Mouse (Mus musculus): ENCODE data around the gene Akt1s1. TPM values are rescaled to one million over a fixed set of nuclear protein-coding genes. Genes with fewer than 3 reads are reported as not detected.

Akt1s1 gene
- total and polyA plus RNA-seq, 3 experiments: 9.5 to 24.2 (median 23.3) TPM

DNA sequence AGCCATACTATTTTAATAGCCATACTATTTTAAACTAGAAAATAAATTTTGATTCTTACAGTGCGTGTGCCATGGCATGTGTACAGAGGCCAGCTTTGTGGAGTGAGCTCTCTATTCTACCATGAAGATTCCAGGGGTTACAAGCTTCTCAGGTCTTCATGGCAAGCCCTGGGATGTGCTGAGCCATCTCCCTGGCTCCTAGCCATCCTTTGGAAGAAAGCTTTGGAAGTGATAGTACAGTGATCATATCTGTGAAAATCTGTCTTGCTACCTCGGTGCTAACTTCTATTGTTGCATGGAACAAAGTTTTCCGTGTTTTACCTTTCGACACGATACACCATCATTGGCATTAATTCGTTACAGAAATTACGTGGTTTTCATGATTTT is 46.4 kb downstream of the Akt1s1 start:
- peaks cover 14% of the 10 kb centered on the region for H3K79me2 ChIP-seq (replicated peaks; ENCODE audit: control insufficient read depth, extremely low read depth, insufficient read depth, poor library complexity, severe bottlenecking)
- 0 out of 2 replicates have a peak overlapping the region, but pooled peaks have one; percentile 18 for H3K4me2 ChIP-seq (ENCODE audit: insufficient read depth, low read depth, poor library complexity, severe bottlenecking)
- in situ Hi-C loops (cut with MboI; ENCODE audit: low pct_ligation_motif_present, low pct_unique_long_range_greater_than_20kb, low sequenced_read_pairs) (no loop called here), dilution Hi-C loops (cut with MboI; ENCODE audit: extremely low pct_ligation_motif_present, extremely low pct_unique_long_range_greater_than_20kb, low sequenced_read_pairs) (no loop called here)
- no peaks in the 10 kb centered on the region for H3K27me3 ChIP-seq (replicated peaks)
- peaks cover 20 to 33% of the 10 kb centered on the region in 2 experiments for H3K36me3 ChIP-seq (replicated peaks in 1 of 2; ENCODE audit: control insufficient read depth in 1 of 2, insufficient read depth in 1 of 2, low read length in 1 of 2)
- TF ChIP-seq NRF1 (IDR thresholded peaks at IDR 0.05; ENCODE audit: low read depth, low read length): no peak
- TF ChIP-seq JUN (IDR thresholded peaks at IDR 0.05; ENCODE audit: insufficient read depth, low read depth, low read length): no peak
- no peak for TF ChIP-seq MXI1 (IDR thresholded peaks at IDR 0.05; ENCODE audit: low read depth, low read length)
- no peak for TF ChIP-seq POLR2AphosphoS2 (IDR thresholded peaks at IDR 0.05; ENCODE audit: low read depth, low read length)
- TF ChIP-seq CHD1 (IDR thresholded peaks at IDR 0.05; ENCODE audit: low read depth, low read length): no peak
- no peaks in the 10 kb centered on the region for H3K9me3 ChIP-seq (replicated peaks; ENCODE audit: low read length)
- peak overlapping the region; percentile 51 to 72 (median 61) for H3K4me3 ChIP-seq (replicated peaks in 1 of 3; ENCODE audit: low read depth in 2 of 3, low read length in 2 of 3, poor library complexity in 1 of 3)
- no peak for DNase-seq (ENCODE audit: extremely low read depth)
- H3K4me1 ChIP-seq (ENCODE audit: control insufficient read depth in 1 of 2, insufficient read depth in 2 of 2): peaks cover 19 to 49% of the 10 kb centered on the region in 2 experiments
- no peak overlapping the region for H3K27ac ChIP-seq (ENCODE audit: insufficient read depth, low read depth)
- H3K9ac ChIP-seq (ENCODE audit: insufficient read depth, low read depth): no peak overlapping the region

DNA sequence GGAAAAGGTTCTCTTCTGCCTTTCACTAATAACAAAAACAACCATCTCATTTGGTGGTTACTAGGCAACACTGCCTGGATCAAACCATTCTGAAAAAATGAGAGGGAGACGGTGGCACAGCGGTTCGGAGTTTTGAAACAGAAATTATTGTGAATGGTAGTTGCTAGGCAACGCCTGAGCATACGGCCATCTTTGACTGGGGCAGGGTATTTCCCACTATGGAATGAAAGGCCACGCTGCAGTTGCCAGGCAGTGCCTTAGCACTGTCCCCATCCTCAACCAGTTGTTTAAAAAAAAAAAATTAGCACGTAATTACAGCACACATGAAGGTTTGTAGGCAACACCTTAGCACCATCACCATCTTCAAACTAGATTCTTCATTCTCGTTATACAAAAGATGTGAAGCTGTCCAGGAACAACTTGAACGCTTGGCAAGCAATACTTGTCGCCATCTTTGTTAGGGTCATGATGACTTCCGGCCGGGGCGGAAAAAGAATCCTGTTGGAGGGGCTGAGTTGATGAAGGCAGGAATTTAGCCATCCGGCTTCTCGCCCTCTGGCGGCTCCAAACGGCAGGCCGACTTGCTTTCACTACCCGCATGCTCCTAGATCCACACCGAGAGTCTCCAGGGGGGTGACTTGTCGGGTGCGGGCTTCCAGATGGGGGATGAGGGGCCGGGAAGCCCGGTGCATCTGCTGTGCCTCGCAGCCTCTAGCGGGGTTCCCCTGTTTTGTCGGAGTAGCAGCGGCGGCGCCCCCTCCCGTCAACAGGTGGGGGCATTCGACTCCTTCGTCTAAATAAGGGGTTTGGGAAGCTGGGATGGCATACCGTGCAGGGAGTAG is 47.0 kb downstream of the Akt1s1 start, which contains the start of gene Fuz:
Gene Fuz, plus strand, starts transcription at position 487 of the 842 bp plus-strand sequence.
- no peak within 1 kb of the TSS for H3K27ac ChIP-seq (ENCODE audit: insufficient read depth, low read depth)
- H3K9me3 ChIP-seq (replicated peaks; ENCODE audit: low read length): no peaks in the 10 kb centered on the region
- peaks cover 13 to 44% of the 10 kb centered on the region in 2 experiments for H3K4me1 ChIP-seq (ENCODE audit: control insufficient read depth in 1 of 2, insufficient read depth in 2 of 2)
- H3K9ac ChIP-seq (ENCODE audit: insufficient read depth, low read depth): peak within 1 kb of the TSS; percentile 65
- H3K4me2 ChIP-seq (ENCODE audit: insufficient read depth, low read depth, poor library complexity, severe bottlenecking): peak within 1 kb of the TSS; percentile 53
- peaks cover 20 to 33% of the 10 kb centered on the region in 2 experiments for H3K36me3 ChIP-seq (replicated peaks in 1 of 2; ENCODE audit: control insufficient read depth in 1 of 2, insufficient read depth in 1 of 2, low read length in 1 of 2)
- peak within 1 kb of the TSS; percentile 55 to 72 (median 61) for H3K4me3 ChIP-seq (replicated peaks in 1 of 3; ENCODE audit: low read depth in 2 of 3, low read length in 2 of 3, poor library complexity in 1 of 3)
- in situ Hi-C loops (cut with MboI; ENCODE audit: low pct_ligation_motif_present, low pct_unique_long_range_greater_than_20kb, low sequenced_read_pairs) (no loop called here), dilution Hi-C loops (cut with MboI; ENCODE audit: extremely low pct_ligation_motif_present, extremely low pct_unique_long_range_greater_than_20kb, low sequenced_read_pairs) (no loop called here)
- H3K27me3 ChIP-seq (replicated peaks): no peaks in the 10 kb centered on the region
- peaks cover 10% of the 10 kb centered on the region for H3K79me2 ChIP-seq (replicated peaks; ENCODE audit: control insufficient read depth, extremely low read depth, insufficient read depth, poor library complexity, severe bottlenecking)
- DNase-seq (ENCODE audit: extremely low read depth): peak; percentile 95
- peak; percentile 79 for TF ChIP-seq ELF1 (IDR thresholded peaks at IDR 0.05; ENCODE audit: low read depth, low read length)
- TF ChIP-seq USF2 (conservative IDR thresholded peaks at IDR 0.05; ENCODE audit: low read depth, low read length): no peak
- TF ChIP-seq CTCF (conservative IDR thresholded peaks at IDR 0.05 in 1 of 2, IDR thresholded peaks at IDR 0.05 in 1 of 2; ENCODE audit: low read depth in 2 of 2, low read length in 2 of 2): peak in 1 of 2 experiments; percentile 74; a peak in 2 of 4 replicates
- TF ChIP-seq KAT2A (IDR thresholded peaks at IDR 0.05; ENCODE audit: insufficient replicate concordance, low read length): peak; percentile 85; the same call in 1 of the 2 replicates
- TF ChIP-seq ZNF384 (IDR thresholded peaks at IDR 0.05; ENCODE audit: low read depth, low read length): 0 out of 2 replicates have a peak, but pooled peaks have one; percentile 24
- peak; percentile 75 for TF ChIP-seq POLR2A (IDR thresholded peaks at IDR 0.05; ENCODE audit: low read depth, low read length)
- peak; percentile 24; the same call in 1 of the 2 replicates for TF ChIP-seq GABPA (IDR thresholded peaks at IDR 0.05; ENCODE audit: insufficient replicate concordance, low read depth, low read length)
- peak; percentile 90 for TF ChIP-seq HCFC1 (IDR thresholded peaks at IDR 0.05; ENCODE audit: low read depth, low read length)
- peak; percentile 80 for TF ChIP-seq SIN3A (IDR thresholded peaks at IDR 0.05; ENCODE audit: low read length)
- peak; percentile 76; the same call in 1 of the 2 replicates for TF ChIP-seq CHD1 (IDR thresholded peaks at IDR 0.05; ENCODE audit: low read depth, low read length)
- TF ChIP-seq JUN (IDR thresholded peaks at IDR 0.05; ENCODE audit: insufficient read depth, low read depth, low read length): no peak
- TF ChIP-seq E2F4 (IDR thresholded peaks at IDR 0.05; ENCODE audit: insufficient replicate concordance, low read depth, low read length): peak; percentile 81; the same call in 1 of the 2 replicates
- TF ChIP-seq RAD21 (IDR thresholded peaks at IDR 0.05; ENCODE audit: low read depth, low read length): no peak; the same call in 1 of the 2 replicates
- peak; percentile 59 for TF ChIP-seq CHD2 (IDR thresholded peaks at IDR 0.05; ENCODE audit: low read length)
- TF ChIP-seq ZC3H11A (IDR thresholded peaks at IDR 0.05; ENCODE audit: low read depth, low read length): no peak
- peak; percentile 77; the same call in 1 of the 2 replicates for TF ChIP-seq MAX (IDR thresholded peaks at IDR 0.05; ENCODE audit: low read length)
- TF ChIP-seq MAFK (IDR thresholded peaks at IDR 0.05; ENCODE audit: insufficient replicate concordance, low read length): 0 out of 2 replicates have a peak, but pooled peaks have one; percentile 16
- TF ChIP-seq TBP (conservative IDR thresholded peaks at IDR 0.05; ENCODE audit: low read depth, low read length): peak; percentile 87
- TF ChIP-seq TCF12 (IDR thresholded peaks at IDR 0.05; ENCODE audit: low read depth, low read length): peak; percentile 86
- peak; percentile 74 for TF ChIP-seq NRF1 (IDR thresholded peaks at IDR 0.05; ENCODE audit: low read depth, low read length)
- TF ChIP-seq IRF4 (IDR thresholded peaks at IDR 0.05; ENCODE audit: low read depth, low read length): no peak
- TF ChIP-seq MAZ (IDR thresholded peaks at IDR 0.05; ENCODE audit: low read depth, low read length): peak; percentile 89
- TF ChIP-seq ZMIZ1 (IDR thresholded peaks at IDR 0.05; ENCODE audit: low read depth, low read length): peak; percentile 68; the same call in 1 of the 2 replicates
- peak; percentile 80; the same call in 1 of the 2 replicates for TF ChIP-seq POLR2AphosphoS2 (IDR thresholded peaks at IDR 0.05; ENCODE audit: low read depth, low read length)
- no peak for TF ChIP-seq PAX5 (IDR thresholded peaks at IDR 0.05; ENCODE audit: low read length)
- peak; percentile 90 for TF ChIP-seq NELFE (IDR thresholded peaks at IDR 0.05; ENCODE audit: low read depth, low read length)
- TF ChIP-seq USF1 (IDR thresholded peaks at IDR 0.05; ENCODE audit: low read depth, low read length): no peak
- no peak for TF ChIP-seq EP300 (IDR thresholded peaks at IDR 0.05; ENCODE audit: low read length)
- TF ChIP-seq UBTF (IDR thresholded peaks at IDR 0.05; ENCODE audit: low read depth, low read length): no peak

All from CH12.LX (cell line).